Mouse (Mus musculus): Measurements from ENCODE around the gene Ulk4.

The Ulk4 gene

GRCm38 (mm10) chr9:121093760-121094159 lies 183.2 kb downstream of the Ulk4 start:
- no peak for DNase-seq

GRCm38 (mm10) chr9:121092568-121092967 lies 184.4 kb downstream of the Ulk4 start:
- no peak for DNase-seq

GRCm38 (mm10) chr9:121091016-121091735 lies 185.8 kb downstream of the Ulk4 start:
- DNase-seq, result no peak

- DNase-seq, result no peak
Measured at GRCm38 (mm10) chr9:121087661-121088060, 189.3 kb downstream of the Ulk4 start.

- no peak for DNase-seq
Measured at GRCm38 (mm10) chr9:121084191-121084590, 192.8 kb downstream of the Ulk4 start.

- no peak for DNase-seq
Measured at GRCm38 (mm10) chr9:121080834-121081233, 196.2 kb downstream of the Ulk4 start.

- DNase-seq, result no peak
Measured at GRCm38 (mm10) chr9:121080413-121080812, 196.6 kb downstream of the Ulk4 start.

GRCm38 (mm10) chr9:121079388-121080088 lies 197.5 kb downstream of the Ulk4 start:
- DNase-seq, result no peak

GRCm38 (mm10) chr9:121076291-121076690 lies 200.7 kb downstream of the Ulk4 start:
- DNase-seq, result no peak

- no peak for DNase-seq
Measured at GRCm38 (mm10) chr9:121075246-121075645, 201.8 kb downstream of the Ulk4 start.

- no peak for DNase-seq
Measured at GRCm38 (mm10) chr9:121074726-121075125, 202.3 kb downstream of the Ulk4 start.

GRCm38 (mm10) chr9:121072127-121072757 lies 204.8 kb downstream of the Ulk4 start:
- DNase-seq, result no peak

GRCm38 (mm10) chr9:121071461-121072126 lies 205.4 kb downstream of the Ulk4 start:
- DNase-seq, result no peak

GRCm38 (mm10) chr9:121071050-121071449 lies 205.9 kb downstream of the Ulk4 start:
- DNase-seq, result no peak

GRCm38 (mm10) chr9:121068115-121068514 lies 208.9 kb downstream of the Ulk4 start:
- no peak for DNase-seq

GRCm38 (mm10) chr9:121067043-121067442 lies 210.0 kb downstream of the Ulk4 start:
- DNase-seq, result peak; percentile 96

- no peak for DNase-seq
Measured at GRCm38 (mm10) chr9:121065383-121065978, 211.5 kb downstream of the Ulk4 start.

- DNase-seq, result no peak
Measured at GRCm38 (mm10) chr9:121064606-121065355, 212.2 kb downstream of the Ulk4 start.

GRCm38 (mm10) chr9:121062671-121063070 lies 214.3 kb downstream of the Ulk4 start:
- no peak for DNase-seq

GRCm38 (mm10) chr9:121061820-121062623 lies 215.0 kb downstream of the Ulk4 start:
- no peak for DNase-seq

GRCm38 (mm10) chr9:121060331-121060730 lies 216.7 kb downstream of the Ulk4 start:
- no peak for DNase-seq
